Mouse (Mus musculus): ENCODE results near the gene Zfp827.

- TF ChIP-seq CTCF (IDR thresholded peaks at IDR 0.05; ENCODE audit: extremely low read depth, insufficient read depth, insufficient read length, insufficient replicate concordance) (no peak), POLR2A (IDR thresholded peaks at IDR 0.05; ENCODE audit: low read depth, low read length) (no peak)
Observed at GRCm38 (mm10) chr8:79103185-79103878, 75.1 kb downstream of the Zfp827 start.
